Mouse (Mus musculus): Measurements from ENCODE around the gene Gm21885.

- no peak for TF ChIP-seq EP300 (IDR thresholded peaks at IDR 0.05; ENCODE audit: insufficient read depth, low read depth, low read length)
- TF ChIP-seq CTCF (IDR thresholded peaks at IDR 0.05; ENCODE audit: low read depth, low read length), result no peak
Measured at GRCm38 (mm10) chr11:94244385-94244784, 37.3 kb upstream of the Gm21885 start.

All from ES-Bruce4 (cell line).